Mouse (Mus musculus) heart, postnatal 10 days (tissue): ENCODE data around the gene Kcnip4. TPM values are rescaled to one million over a fixed set of nuclear protein-coding genes. Genes with fewer than 3 reads are reported as not detected.
A peak's percentile ranks its signal among the peaks of the same experiment; 100 is the strongest.

ENCODE experiments used
- DNase-seq, 2 experiments: peaks; one replicate each; pipeline ENCODE4 v3.0.0; 2021
- intact Hi-C: fragments of 180-260 bp; cut with DNase I; formaldehyde crosslinking; loops from one replicate; pipeline ENCODE4 v1.15.1; 2025
- total RNA-seq, 2 experiments: library from RNA; stranded (reverse); gene quantifications; 2 replicates each; pipeline ENCODE4 v1.2.3; 2021

Kcnip4 gene
- total RNA-seq, 2 experiments from 2014 or later = not detected

GRCm38 (mm10) chr5:48460221-48460620, 1064.5 kb downstream of the Kcnip4 start:
- intact Hi-C loops = no loop called here
- DNase-seq = no peak

DNA sequence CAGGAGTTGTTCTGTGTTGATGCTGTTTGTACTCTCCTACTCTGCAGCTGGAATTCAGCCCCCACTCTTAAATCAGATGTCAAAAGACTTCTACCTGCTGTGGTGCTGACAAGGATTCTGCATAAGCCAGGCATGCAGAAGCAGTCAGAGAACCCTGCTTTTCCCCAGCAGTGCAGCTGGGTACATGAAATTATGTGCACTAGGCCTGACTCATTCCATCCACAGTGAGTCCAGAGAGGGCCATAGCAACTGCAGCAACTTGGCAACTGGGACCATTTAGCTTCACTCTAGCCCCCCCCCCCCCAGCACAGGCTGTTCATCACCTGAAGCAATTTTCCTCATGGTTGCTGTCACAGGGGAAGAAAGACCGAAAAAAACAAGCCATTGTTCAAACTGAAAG, 1075.8 kb downstream of the Kcnip4 start:
- intact Hi-C loops = no loop called here
- no peak for DNase-seq

- intact Hi-C loops = loop anchor here (5.0 kb wide), 1 partner anchor 307 kb away; no protein-coding TSS in a partner anchor
- DNase-seq = peak; percentile 30 to 46
These were observed 1094.2 kb downstream of the Kcnip4 start for GRCm38 (mm10) chr5:48430459-48430858.

GRCm38 (mm10) chr5:48421957-48422356, 1102.8 kb downstream of the Kcnip4 start:
- no peak for DNase-seq
- intact Hi-C loops = no loop called here

- no peak for DNase-seq
- intact Hi-C loops = no loop called here
These were observed 1105.0 kb downstream of the Kcnip4 start for GRCm38 (mm10) chr5:48419741-48420140.

GRCm38 (mm10) chr5:48412261-48412660, 1112.4 kb downstream of the Kcnip4 start:
- intact Hi-C loops = no loop called here
- DNase-seq = no peak

DNA sequence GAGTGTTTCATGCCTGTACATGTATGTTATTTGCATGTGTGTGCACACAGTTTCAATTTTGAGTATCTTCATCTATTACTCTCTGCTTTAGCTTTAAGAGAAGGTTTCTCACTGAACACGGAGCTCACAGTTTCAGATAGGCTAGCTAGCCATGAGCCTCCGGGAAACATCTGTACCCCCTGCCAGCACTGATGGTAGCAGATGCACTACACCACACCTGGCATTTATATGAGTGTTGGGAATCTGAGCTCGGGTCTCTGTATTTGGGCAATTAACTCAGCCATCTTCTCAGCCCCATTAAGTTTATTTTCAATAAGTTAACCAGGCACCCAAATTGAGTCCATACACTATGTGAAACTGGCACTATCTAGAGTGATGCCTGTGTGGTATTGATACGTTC, 1113.2 kb downstream of the Kcnip4 start:
- DNase-seq = no peak
- intact Hi-C loops = no loop called here

- intact Hi-C loops = no loop called here
- DNase-seq = peak; percentile 8 to 20
These were observed 1114.4 kb downstream of the Kcnip4 start for GRCm38 (mm10) chr5:48410348-48410747.

GRCm38 (mm10) chr5:48408276-48408675, 1116.4 kb downstream of the Kcnip4 start:
- intact Hi-C loops = no loop called here
- DNase-seq = peak; percentile 8 to 10

- intact Hi-C loops = no loop called here
- DNase-seq = peak; percentile 40 to 43
These were observed 1122.2 kb downstream of the Kcnip4 start for GRCm38 (mm10) chr5:48402497-48402896.

GRCm38 (mm10) chr5:48371890-48372766, 1152.6 kb downstream of the Kcnip4 start:
- peak; percentile 94 to 96 for DNase-seq
- intact Hi-C loops = no loop called here

GRCm38 (mm10) chr5:48349309-48349708, 1175.4 kb downstream of the Kcnip4 start:
- intact Hi-C loops = loop anchor here (5.0 kb wide), 2 partner anchors 212 to 312 kb away; no protein-coding TSS in a partner anchor

DNA sequence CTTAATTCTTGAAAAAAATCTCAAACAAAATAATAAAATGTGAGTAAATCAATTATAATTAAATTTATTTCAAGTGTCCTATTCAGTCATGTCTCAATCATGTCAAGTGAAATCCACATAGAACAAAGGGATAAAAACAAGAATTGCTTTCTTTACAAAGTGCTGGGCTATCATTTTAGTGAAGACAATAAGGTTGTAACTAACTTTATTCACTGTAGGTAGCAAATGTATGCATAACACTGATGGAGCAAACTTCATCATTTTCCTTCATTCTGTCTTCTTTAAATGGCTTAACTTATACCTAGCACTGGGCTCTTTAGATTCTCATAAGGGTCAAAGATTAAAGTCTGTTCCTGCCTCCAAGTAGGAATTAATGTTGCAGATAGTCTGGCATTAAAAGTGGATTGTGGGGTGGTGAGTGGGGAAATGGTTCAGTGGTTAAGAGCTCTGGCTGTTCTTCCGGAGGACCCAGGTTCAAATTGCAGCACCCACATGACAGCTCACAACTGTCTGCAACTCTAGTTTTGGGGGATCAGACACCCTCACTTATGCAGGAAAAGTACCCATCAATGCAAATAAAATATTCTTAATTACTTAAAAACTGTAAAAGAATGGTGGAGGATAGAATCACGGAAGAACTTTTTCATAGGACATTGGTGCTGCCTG, 1178.6 kb downstream of the Kcnip4 start:
- intact Hi-C loops = loop anchor here (2.0 to 5.0 kb wide), 3 partner anchors 105 to 309 kb away; no protein-coding TSS in a partner anchor

More at GRCm38 (mm10) chr5:48349309-48349708, 1175.4 kb downstream of the Kcnip4 start:
- no peak for DNase-seq

DNA sequence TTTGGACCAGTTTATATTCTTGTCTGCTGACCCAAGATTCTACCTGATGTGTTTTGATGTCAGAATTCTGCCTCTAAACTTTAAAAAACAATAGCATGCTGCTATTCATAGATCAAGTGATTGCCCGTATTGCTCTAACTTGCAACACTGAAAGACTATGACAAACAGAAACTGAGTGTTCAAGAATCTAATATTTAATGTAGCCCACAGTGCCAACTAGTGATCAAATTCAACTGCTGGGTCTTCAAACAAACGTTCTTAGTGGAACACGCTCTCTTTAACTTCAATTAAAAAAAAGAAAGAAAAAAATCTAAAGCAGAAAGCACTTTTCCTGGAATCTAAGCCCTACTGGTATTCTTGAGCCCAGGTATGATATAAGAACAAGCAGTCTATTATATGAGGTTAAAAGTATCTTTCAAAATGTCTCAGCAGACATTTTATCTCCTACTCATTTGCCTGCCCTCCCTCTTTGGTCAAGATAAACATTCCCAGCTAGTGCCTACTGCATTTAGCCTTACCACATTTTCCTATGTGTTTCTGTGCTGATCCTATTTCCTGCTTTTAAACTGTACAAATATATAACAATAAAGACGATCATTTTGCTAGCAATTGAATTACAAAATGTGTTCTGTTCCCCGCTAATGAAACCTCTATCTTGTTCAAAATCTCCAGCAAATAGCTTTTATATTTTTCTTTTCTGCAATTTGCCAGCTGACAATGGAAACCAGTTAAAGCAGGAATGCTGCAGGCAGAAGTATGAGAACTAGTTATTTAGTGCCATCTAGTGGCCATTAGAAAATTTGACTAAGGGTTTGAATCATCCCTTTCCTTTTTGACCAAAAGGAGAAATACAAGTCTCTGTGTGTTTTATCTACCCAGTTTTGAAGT, 1179.4 kb downstream of the Kcnip4 start:
- intact Hi-C loops = loop anchor here (2.0 to 5.0 kb wide), 3 partner anchors 105 to 308 kb away; no protein-coding TSS in a partner anchor
- DNase-seq = peak; percentile 14 to 17

More for the DNA sequence above, 1178.6 kb downstream of the Kcnip4 start:
- no peak for DNase-seq

- intact Hi-C loops = no loop called here
- DNase-seq = no peak
These were observed 1183.8 kb downstream of the Kcnip4 start for GRCm38 (mm10) chr5:48340808-48341433.
